Mouse (Mus musculus) MEL (cell line): ENCODE measurements around the gene Tas2r123. TPM values are rescaled to one million over a fixed set of nuclear protein-coding genes. Genes with fewer than 3 reads are reported as not detected.

ENCODE experiments used
- DNase-seq: peaks from one replicate; pipeline ENCODE4 v3.0.0; 2011; ENCODE audit warnings: low read depth, low spot score
- H3K27ac ChIP-seq: 2 replicates; pipeline ENCODE4 v1.5.1; 2012; ENCODE audit warnings: low read depth, mild to moderate bottlenecking, control low read depth, low read length, moderate library complexity; ENCODE audit not compliant: control insufficient read depth
- H3K27me3 ChIP-seq, 2 experiments: fragments of 150-350 bp in 1 of 2; sonication (generic) in 1 of 2; 2 replicates each; pipeline ENCODE4 v1.6.1; 2012; ENCODE audit warnings: low read length in 2 of 2, mild to moderate bottlenecking in 2 of 2, improper control_type of control experiment in 1 of 2, moderate library complexity in 1 of 2; ENCODE audit not compliant: insufficient read depth in 2 of 2, control insufficient read depth in 1 of 2
- H3K36me3 ChIP-seq, 2 experiments: 2 replicates each; pipeline ENCODE4 v1.6.1; 2012 to 2014; ENCODE audit warnings: low read length in 2 of 2, improper control_type of control experiment in 1 of 2, inconsistent platforms in 1 of 2, mild to moderate bottlenecking in 1 of 2; ENCODE audit not compliant: insufficient read depth in 2 of 2, control insufficient read depth in 1 of 2
- H3K4me1 ChIP-seq, 2 experiments: fragments of 150-350 bp in 1 of 2; sonication (generic) in 1 of 2; 2 replicates each; pipeline ENCODE4 v1.6.1; 2012; ENCODE audit warnings: low read length in 2 of 2, improper control_type of control experiment in 1 of 2, mild to moderate bottlenecking in 1 of 2; ENCODE audit not compliant: insufficient read depth in 2 of 2, control insufficient read depth in 1 of 2
- H3K4me3 ChIP-seq, 2 experiments: fragments of 150-350 bp in 1 of 2; sonication (generic) in 1 of 2; 2 replicates each; pipeline ENCODE4 v1.5.1; 2012; ENCODE audit warnings: low read depth in 2 of 2, low read length in 2 of 2, mild to moderate bottlenecking in 2 of 2, moderate library complexity in 2 of 2, control low read depth in 1 of 2, improper control_type of control experiment in 1 of 2; ENCODE audit not compliant: control insufficient read depth in 1 of 2, insufficient read depth in 1 of 2
- H3K79me2 ChIP-seq: 2 replicates; pipeline ENCODE4 v1.6.1; 2012; ENCODE audit warnings: mild to moderate bottlenecking, low read length, moderate library complexity; ENCODE audit not compliant: control insufficient read depth, poor library complexity, insufficient read depth
- H3K9ac ChIP-seq: 2 replicates; pipeline ENCODE4 v1.6.1; 2012; ENCODE audit warnings: low read depth, mild to moderate bottlenecking, control low read depth, low read length, moderate library complexity; ENCODE audit not compliant: control insufficient read depth, poor library complexity, severe bottlenecking
- H3K9me3 ChIP-seq: fragments of 150-350 bp; sonication (generic); replicated peaks from 2 replicates; pipeline ENCODE4 v1.6.1; 2012; ENCODE audit warnings: mild to moderate bottlenecking, low read length, improper control_type of control experiment, moderate library complexity; ENCODE audit not compliant: insufficient read depth
- BHLHE40 ChIP-seq: IDR thresholded peaks from 2 replicates; pipeline ENCODE4 v1.6.1; 2012; ENCODE audit warnings: low read depth, mild to moderate bottlenecking, inconsistent platforms, low read length, improper control_type of control experiment, borderline replicate concordance
- CHD1 ChIP-seq: IDR thresholded peaks from 2 replicates; pipeline ENCODE4 v1.6.1; 2012; ENCODE audit warnings: low read depth, mild to moderate bottlenecking, inconsistent platforms, low read length, improper control_type of control experiment
- E2F4 ChIP-seq: IDR thresholded peaks from 2 replicates; pipeline ENCODE4 v1.6.1; 2011; ENCODE audit warnings: low read depth, low read length, improper control_type of control experiment, borderline replicate concordance
- ELF1 ChIP-seq: IDR thresholded peaks from 2 replicates; pipeline ENCODE4 v1.6.1; 2014; ENCODE audit warnings: low read depth, mild to moderate bottlenecking, inconsistent platforms, low read length, improper control_type of control experiment, moderate library complexity
- EP300 ChIP-seq, 2 experiments: IDR thresholded peaks; 2 replicates each; pipeline ENCODE4 v1.6.1; 2011; ENCODE audit warnings: improper control_type of control experiment in 2 of 2, low read length in 2 of 2, low read depth in 1 of 2, mild to moderate bottlenecking in 1 of 2
- ETS1 ChIP-seq: IDR thresholded peaks from 2 replicates; pipeline ENCODE4 v1.6.1; 2012; ENCODE audit warnings: low read depth, mild to moderate bottlenecking, inconsistent platforms, low read length, improper control_type of control experiment, moderate library complexity
- GABPA ChIP-seq: IDR thresholded peaks from 2 replicates; pipeline ENCODE4 v1.6.1; 2012; ENCODE audit warnings: low read depth, mild to moderate bottlenecking, inconsistent platforms, low read length, improper control_type of control experiment, moderate library complexity
- GATA1 ChIP-seq: IDR thresholded peaks from 2 replicates; pipeline ENCODE4 v1.6.1; 2011; ENCODE audit warnings: low read depth, low read length, improper control_type of control experiment
- MAX ChIP-seq: IDR thresholded peaks from 2 replicates; pipeline ENCODE4 v1.6.1; 2011; ENCODE audit warnings: low read length, improper control_type of control experiment
- NELFE ChIP-seq: IDR thresholded peaks from 2 replicates; pipeline ENCODE4 v1.6.1; 2011; ENCODE audit warnings: low read depth, low read length, improper control_type of control experiment
- NRF1 ChIP-seq: IDR thresholded peaks from 2 replicates; pipeline ENCODE4 v1.6.1; 2014; ENCODE audit warnings: low read depth, mild to moderate bottlenecking, inconsistent platforms, low read length, improper control_type of control experiment, moderate library complexity; ENCODE audit not compliant: poor library complexity, insufficient read depth, severe bottlenecking
- POLR2A ChIP-seq, 2 experiments: IDR thresholded peaks; 2 replicates each; pipeline ENCODE4 v1.6.1; 2011 to 2012; ENCODE audit warnings: low read length in 2 of 2, mild to moderate bottlenecking in 2 of 2, control low read depth in 1 of 2, improper control_type of control experiment in 1 of 2, low read depth in 1 of 2, moderate library complexity in 1 of 2; ENCODE audit not compliant: control insufficient read depth in 1 of 2, insufficient read depth in 1 of 2, poor library complexity in 1 of 2
- POLR2AphosphoS2 ChIP-seq: IDR thresholded peaks from 2 replicates; pipeline ENCODE4 v1.6.1; 2011; ENCODE audit warnings: low read length, improper control_type of control experiment
- SMC3 ChIP-seq: IDR thresholded peaks from 2 replicates; pipeline ENCODE4 v1.6.1; 2011; ENCODE audit warnings: low read depth, low read length, improper control_type of control experiment
- TBP ChIP-seq: IDR thresholded peaks from 2 replicates; pipeline ENCODE4 v1.8.0; 2011; ENCODE audit warnings: low read depth, low read length, improper control_type of control experiment
- TCF12 ChIP-seq: IDR thresholded peaks from 2 replicates; pipeline ENCODE4 v1.6.1; 2014; ENCODE audit warnings: low read depth, mild to moderate bottlenecking, inconsistent platforms, low read length, improper control_type of control experiment, moderate library complexity
- UBTF ChIP-seq: IDR thresholded peaks from 2 replicates; pipeline ENCODE4 v1.6.1; 2012; ENCODE audit warnings: low read depth, mild to moderate bottlenecking, inconsistent platforms, low read length, improper control_type of control experiment, moderate library complexity, borderline replicate concordance; ENCODE audit not compliant: insufficient read depth
- USF1 ChIP-seq: IDR thresholded peaks from 2 replicates; pipeline ENCODE4 v1.6.1; 2014; ENCODE audit warnings: low read depth, mild to moderate bottlenecking, inconsistent platforms, low read length, improper control_type of control experiment, moderate library complexity
- USF2 ChIP-seq, 2 experiments: IDR thresholded peaks; 2 replicates each; pipeline ENCODE4 v1.6.1; 2011 to 2012; ENCODE audit warnings: improper control_type of control experiment in 2 of 2, low read length in 2 of 2, borderline replicate concordance in 1 of 2, inconsistent platforms in 1 of 2, low read depth in 1 of 2, mild to moderate bottlenecking in 1 of 2; ENCODE audit not compliant: insufficient read depth in 1 of 2
- ZC3H11A ChIP-seq: IDR thresholded peaks from 2 replicates; pipeline ENCODE4 v1.6.1; 2012; ENCODE audit warnings: low read depth, mild to moderate bottlenecking, inconsistent platforms, low read length, improper control_type of control experiment
- ZKSCAN1 ChIP-seq: IDR thresholded peaks from 2 replicates; pipeline ENCODE4 v1.6.1; 2012; ENCODE audit warnings: low read depth, mild to moderate bottlenecking, inconsistent platforms, low read length, improper control_type of control experiment, moderate library complexity
- ZMIZ1 ChIP-seq: IDR thresholded peaks from 2 replicates; pipeline ENCODE4 v1.6.1; 2012; ENCODE audit warnings: low read depth, mild to moderate bottlenecking, inconsistent platforms, low read length, improper control_type of control experiment, moderate library complexity
- polyA plus RNA-seq, 2 experiments: library from polyadenylated mRNA; stranded (reverse) in 1 of 2; unstranded in 1 of 2; fragments of >175 nt in 1 of 2; fragments of >200 nt in 1 of 2; gene quantifications; 2 replicates each; pipeline versions ENCODE4 v1.2.1 to v1.2.4; 2012; ENCODE audit warnings: low replicate concordance in 2 of 2, low read depth in 1 of 2; ENCODE audit not compliant: insufficient read length in 2 of 2, insufficient read depth in 1 of 2, missing spikeins in 1 of 2
- total RNA-seq: library from RNA; depleted of rRNA; stranded (reverse); fragments of 300-350 nt; gene quantifications from 2 replicates; pipeline ENCODE4 v1.2.3, GENCODE M21; 2012; rRNA removed

Gene Tas2r123
- not detected in 2 replicates for total RNA-seq
- polyA plus RNA-seq: not detected

DNA sequence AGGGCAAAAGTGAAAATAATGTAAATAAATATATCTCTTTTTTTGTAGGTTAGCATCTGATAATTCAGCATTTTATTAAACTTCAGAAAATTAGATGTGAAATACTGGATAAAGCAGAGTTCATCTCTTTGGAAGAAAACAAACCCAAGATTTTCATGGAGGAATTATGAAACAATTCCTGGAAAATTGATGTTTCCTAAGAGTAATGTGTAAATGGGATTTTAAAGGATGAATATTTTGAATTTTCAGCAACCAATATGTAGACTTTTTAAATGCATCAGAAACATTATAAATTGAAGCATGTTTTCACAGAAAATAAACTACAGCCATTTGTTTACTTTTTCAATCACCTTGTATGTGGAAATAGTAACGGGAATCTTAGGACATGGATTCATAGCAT, at the start of gene Tas2r123:
TSS of gene Tas2r123 (plus strand) at position 301 of the 400 bp plus-strand sequence.
- H3K36me3 ChIP-seq: no peaks in the 10 kb centered on the region
- H3K27ac ChIP-seq: no peak within 1 kb of the TSS
- no peak within 1 kb of the TSS for H3K9ac ChIP-seq
- TF ChIP-seq GATA1 (no peak), SMC3 (no peak), ZMIZ1 (no peak), UBTF (no peak), NELFE (no peak), MAX (no peak), CHD1 (no peak)
- TF ChIP-seq, all 39 proteins: peak for 0
- Histone ChIP-seq H3K4me3 (no peak within 1 kb of the TSS), H3K9me3 (no peaks in the 10 kb centered on the region), H3K27me3 (no peaks in the 10 kb centered on the region), H3K4me1 (no peaks in the 10 kb centered on the region), H3K79me2 (no peaks in the 10 kb centered on the region)
- no peak for DNase-seq

DNA sequence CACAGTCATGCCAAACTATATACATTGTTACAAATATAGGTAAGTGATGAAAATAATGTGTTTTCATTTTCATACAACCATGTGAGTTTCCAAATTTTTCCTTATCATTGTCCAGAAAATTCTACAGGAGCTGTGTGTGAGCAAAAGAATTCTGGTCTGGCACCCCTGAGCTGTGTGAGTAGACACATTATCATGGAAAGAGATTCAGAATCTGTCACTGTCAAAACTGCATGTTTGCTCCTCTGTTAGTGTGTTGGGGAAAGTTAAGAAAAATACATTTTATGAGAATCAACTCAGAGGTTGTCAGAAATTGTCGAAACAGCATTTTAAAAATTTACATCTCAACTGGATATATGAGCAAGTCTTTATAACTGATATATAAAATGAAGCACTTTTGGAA, 44.4 kb upstream of the Tas2r123 start, which contains the start of gene Tas2r117:
TSS of gene Tas2r117 (plus strand) at position 301 of the 400 bp plus-strand sequence.
- no peak within 1 kb of the TSS for H3K27ac ChIP-seq
- no peak for TF ChIP-seq ZKSCAN1
- no peak for TF ChIP-seq ZC3H11A
- no peak for TF ChIP-seq EP300 (IDR thresholded peaks at IDR 0.05; ENCODE audit: low read depth in 1 of 2, low read length in 2 of 2)
- TF ChIP-seq TCF12: no peak
- TF ChIP-seq MAX: no peak
- no peak for TF ChIP-seq ETS1
- no peak for TF ChIP-seq CHD1
- no peak for TF ChIP-seq E2F4
- TF ChIP-seq USF1: no peak
- no peak for TF ChIP-seq USF2 (IDR thresholded peaks at IDR 0.05; ENCODE audit: borderline replicate concordance in 1 of 2, insufficient read depth in 1 of 2, low read depth in 1 of 2, low read length in 2 of 2)
- no peak for TF ChIP-seq BHLHE40
- no peak for TF ChIP-seq TBP
- TF ChIP-seq GABPA: no peak
- TF ChIP-seq ZMIZ1: no peak
- no peak for TF ChIP-seq NRF1
- no peak for TF ChIP-seq ELF1
- TF ChIP-seq POLR2A (IDR thresholded peaks at IDR 0.05; ENCODE audit: control insufficient read depth in 1 of 2, insufficient read depth in 1 of 2, low read depth in 1 of 2, low read length in 2 of 2, poor library complexity in 1 of 2): no peak
- TF ChIP-seq POLR2AphosphoS2: no peak
- no peak within 1 kb of the TSS for H3K4me3 ChIP-seq
- H3K9me3 ChIP-seq: no peaks in the 10 kb centered on the region
- H3K27me3 ChIP-seq: no peaks in the 10 kb centered on the region
- H3K9ac ChIP-seq: no peak within 1 kb of the TSS
- no peaks in the 10 kb centered on the region for H3K4me1 ChIP-seq
- no peaks in the 10 kb centered on the region for H3K36me3 ChIP-seq
- no peaks in the 10 kb centered on the region for H3K79me2 ChIP-seq
- no peak for DNase-seq
